Mouse (Mus musculus) hindbrain, postnatal 0 days (tissue): ENCODE data around the gene Mmp14. TPM values are rescaled to one million over a fixed set of nuclear protein-coding genes. Genes with fewer than 3 reads are reported as not detected.

Experiments used
- ATAC-seq: fragments of 200-750 bp; cut with Nextera tagmentation; 2 replicates; pipeline ENCODE4 v1.8.0; 2017; ENCODE audit warnings: mild to moderate bottlenecking, moderate TSS enrichment, moderate library complexity
- DNase-seq: peaks from one replicate; pipeline ENCODE4 v3.0.0-alpha.2; 2015; ENCODE audit warnings: low spot score
- H3K27ac ChIP-seq: fragments of 300-500 bp; sonication (generic); 2 replicates; pipeline ENCODE4 v1.5.1; 2014; ENCODE audit warnings: mild to moderate bottlenecking
- H3K27me3 ChIP-seq: fragments of 300-500 bp; sonication (generic); 2 replicates; pipeline ENCODE4 v1.6.1; 2014; ENCODE audit warnings: low read length, mixed read lengths; ENCODE audit not compliant: insufficient read depth
- H3K36me3 ChIP-seq: fragments of 300-500 bp; sonication (generic); 2 replicates; pipeline ENCODE4 v1.6.1; 2014; ENCODE audit warnings: low read length, mixed read lengths; ENCODE audit not compliant: insufficient read depth
- H3K4me1 ChIP-seq: fragments of 300-500 bp; sonication (generic); 2 replicates; pipeline ENCODE4 v1.6.1; 2014; ENCODE audit warnings: antibody characterized with exemption, low read length, mixed read lengths; ENCODE audit not compliant: insufficient read depth
- H3K4me2 ChIP-seq: fragments of 300-500 bp; sonication (generic); 2 replicates; pipeline ENCODE4 v1.6.1; 2014; ENCODE audit warnings: low read depth, mild to moderate bottlenecking, low read length, moderate library complexity, mixed read lengths
- H3K4me3 ChIP-seq: fragments of 300-500 bp; sonication (generic); 2 replicates; pipeline ENCODE4 v1.5.1; 2014; ENCODE audit warnings: low read length
- H3K9ac ChIP-seq: fragments of 300-500 bp; sonication (generic); replicated peaks from 2 replicates; pipeline ENCODE4 v1.6.1; 2014; ENCODE audit warnings: mild to moderate bottlenecking, low read length, moderate library complexity, mixed read lengths
- H3K9me3 ChIP-seq: fragments of 300-500 bp; sonication (generic); 2 replicates; pipeline ENCODE4 v1.6.1; 2016; ENCODE audit warnings: low read length, mixed read lengths
- CTCF ChIP-seq: IDR thresholded peaks from 2 replicates; pipeline ENCODE4 v1.5.1; 2016; ENCODE audit warnings: antibody characterized with exemption, control low read depth, low read depth
- WGBS: fragments of 180-500 bp; shearing (Covaris S2); extraction: QIAGEN DNeasy Blood & Tissue Kit; methylation state at CpG from one replicate; pipeline ENCODE4 v1.1.7; 2014; 5-methylcytosine and 5-hydroxymethylcytosine counted together
- polyA plus RNA-seq: library from polyadenylated mRNA; unstranded; fragments of >200 nt; fragmentation: Nextera tagmentation; extraction: Ambion mirVana; gene quantifications from 2 replicates; pipeline ENCODE4 v1.2.1, GENCODE M21; 2015
- total RNA-seq: library from RNA; depleted of rRNA; stranded (reverse); fragments of >200 nt; gene quantifications from 2 replicates; pipeline ENCODE4 v1.2.3, GENCODE M21; 2014

Mmp14 gene
- total and polyA plus RNA-seq, 2 experiments from 2014 or later, result 47.2 to 53.3 TPM

DNA sequence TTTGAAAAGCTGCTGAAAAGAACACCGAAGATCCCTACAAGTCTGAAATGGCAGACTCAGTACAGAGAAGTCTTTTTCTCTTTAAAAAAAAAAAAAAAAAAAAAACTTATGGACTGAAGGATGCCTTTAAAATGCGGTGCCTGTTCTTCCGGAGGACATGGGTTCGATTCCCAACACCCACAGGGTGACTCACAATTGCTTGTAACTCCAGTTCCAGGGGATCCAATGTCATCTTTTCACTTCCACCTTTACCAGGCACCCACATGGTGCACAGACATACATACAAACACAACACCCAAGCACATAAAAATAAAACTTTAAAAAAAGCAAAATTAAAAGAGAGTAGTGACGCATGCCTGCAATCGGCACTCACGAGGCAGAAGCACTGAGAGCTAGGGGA lies 3.7 kb upstream of the Mmp14 start:
- Histone ChIP-seq H3K4me3 (peak overlapping the region; percentile 77; the same call in 1 of the 2 replicates), H3K36me3 (peaks cover 7% of the 10 kb centered on the region; the same call in 1 of the 2 replicates), H3K4me2 (peak overlapping the region; percentile 64), H3K9me3 (no peaks in the 10 kb centered on the region), H3K9ac (no peak overlapping the region), H3K27me3 (no peaks in the 10 kb centered on the region), H3K27ac (no peak overlapping the region), H3K4me1 (0 out of 2 replicates have a peak, but pooled peaks cover 10% of the 10 kb centered on the region)
- no peak for DNase-seq
- 91% methylated on average over 7 of the region's 7 CpGs for WGBS
- TF ChIP-seq CTCF, result no peak
- no peak for ATAC-seq

DNA sequence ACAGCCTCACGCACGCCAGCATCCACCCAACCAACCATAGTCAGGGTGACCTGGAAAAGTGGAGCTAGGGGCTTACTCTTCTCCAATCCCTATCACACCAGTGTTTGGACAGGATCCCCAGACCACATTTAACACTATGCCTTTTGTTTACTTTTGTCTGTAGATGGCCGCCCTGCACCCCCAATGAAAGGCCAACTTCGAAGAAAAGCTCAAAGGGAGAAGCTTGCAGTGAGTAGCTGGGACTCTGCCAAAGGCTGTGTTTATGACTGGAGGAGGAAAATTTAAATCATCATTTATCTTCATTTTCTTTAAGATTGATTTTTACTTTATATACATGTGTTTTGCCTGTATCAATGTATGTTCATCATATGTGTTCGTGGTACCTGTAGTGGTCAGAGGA lies 3.0 kb upstream of the Mmp14 start:
- H3K4me2 ChIP-seq, result no peak overlapping the region
- H3K4me1 ChIP-seq, result 0 out of 2 replicates have a peak, but pooled peaks cover 10% of the 10 kb centered on the region
- no peaks in the 10 kb centered on the region for H3K9me3 ChIP-seq
- 91% methylated on average over 5 of the region's 5 CpGs for WGBS
- no peak overlapping the region for H3K27ac ChIP-seq
- H3K9ac ChIP-seq, result no peak overlapping the region
- no peak for DNase-seq
- no peaks in the 10 kb centered on the region for H3K27me3 ChIP-seq
- no peak for TF ChIP-seq CTCF
- H3K4me3 ChIP-seq, result no peak overlapping the region
- ATAC-seq, result no peak
- peaks cover 7% of the 10 kb centered on the region; the same call in 1 of the 2 replicates for H3K36me3 ChIP-seq

DNA sequence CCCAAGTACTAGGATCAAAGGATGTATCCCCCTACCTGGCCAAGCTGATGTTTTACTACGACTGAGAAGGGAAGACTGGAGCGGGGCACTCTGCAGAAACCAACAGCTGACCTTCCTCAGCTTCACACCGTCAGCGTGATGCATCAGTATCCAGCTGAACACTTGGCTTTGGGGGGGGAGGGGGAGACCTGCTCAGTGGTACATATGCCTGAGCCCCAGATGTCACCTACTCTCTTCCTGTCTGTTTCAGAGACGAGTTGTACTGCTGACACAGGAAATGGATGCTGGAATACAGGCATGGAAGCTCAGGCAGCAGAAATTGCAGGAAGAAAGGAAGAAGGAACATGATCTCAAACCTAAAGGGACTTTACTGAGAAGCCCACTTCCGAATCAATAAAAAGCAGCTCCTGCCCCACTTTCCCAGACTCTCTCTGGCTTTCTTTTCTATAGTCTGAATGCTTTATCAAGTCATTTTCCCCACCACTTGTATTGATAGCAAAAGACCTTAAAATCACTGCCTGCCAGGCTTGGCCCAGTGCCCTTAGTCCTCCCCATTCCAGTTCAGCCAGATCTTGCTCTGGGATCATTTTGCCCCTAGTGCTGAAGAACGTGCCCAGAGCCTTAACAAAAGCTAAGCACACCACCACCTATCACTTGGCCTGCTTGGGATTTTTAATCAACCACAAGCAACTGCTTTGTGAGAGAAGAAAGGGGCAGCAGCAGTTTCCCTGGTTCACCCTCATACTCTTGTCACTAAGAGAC lies 1.9 kb upstream of the Mmp14 start:
- no peak overlapping the region for H3K9ac ChIP-seq
- no peak for ATAC-seq
- DNase-seq, result no peak
- no peak overlapping the region for H3K27ac ChIP-seq
- H3K4me1 ChIP-seq, result 0 out of 2 replicates have a peak, but pooled peaks cover 10% of the 10 kb centered on the region
- WGBS, result 53% methylated on average over 7 of the region's 7 CpGs
- H3K9me3 ChIP-seq, result no peaks in the 10 kb centered on the region
- no peaks in the 10 kb centered on the region for H3K27me3 ChIP-seq
- H3K4me2 ChIP-seq, result no peak overlapping the region
- peaks cover 7% of the 10 kb centered on the region; the same call in 1 of the 2 replicates for H3K36me3 ChIP-seq
- no peak overlapping the region for H3K4me3 ChIP-seq
- no peak for TF ChIP-seq CTCF

DNA sequence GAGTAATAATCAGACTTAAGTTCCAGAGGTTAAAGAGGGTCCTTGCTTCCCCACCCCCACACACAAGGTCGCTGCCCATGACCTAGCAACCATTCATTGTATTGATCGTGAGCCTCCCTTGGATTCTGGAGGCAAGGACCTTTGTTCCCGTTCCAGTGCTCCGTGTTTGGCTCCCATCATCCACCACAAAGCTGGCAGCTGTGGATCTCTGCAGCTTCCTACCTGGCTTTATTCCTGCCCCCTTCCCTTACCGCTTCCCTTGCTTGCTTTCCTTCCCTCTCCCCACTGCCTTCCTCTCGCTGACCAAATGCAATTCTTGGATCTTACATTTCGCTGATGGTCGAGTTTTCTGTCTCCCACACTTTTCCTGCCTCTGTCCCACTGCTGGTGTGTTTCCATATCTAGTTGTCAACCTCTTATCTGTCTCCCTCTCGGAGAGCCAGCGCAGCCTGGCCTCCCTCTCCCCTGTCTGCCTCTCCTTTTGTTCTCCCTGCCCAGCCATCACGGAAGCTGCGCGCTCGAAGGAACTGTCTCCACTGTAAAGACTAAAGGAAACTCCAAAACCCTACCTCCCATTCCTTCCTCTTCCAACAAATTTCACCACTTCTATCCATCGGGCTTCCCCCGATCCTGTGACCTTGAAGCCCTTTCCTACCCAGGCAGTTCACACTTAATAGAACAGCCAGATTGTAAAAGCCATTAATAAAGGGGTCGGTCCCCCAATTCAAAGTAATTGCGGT lies 836 bp upstream of the Mmp14 start:
- Histone ChIP-seq H3K4me1 (0 out of 2 replicates have a peak, but pooled peaks cover 10% of the 10 kb centered on the region), H3K9me3 (no peaks in the 10 kb centered on the region)
- DNase-seq, result no peak

DNA sequence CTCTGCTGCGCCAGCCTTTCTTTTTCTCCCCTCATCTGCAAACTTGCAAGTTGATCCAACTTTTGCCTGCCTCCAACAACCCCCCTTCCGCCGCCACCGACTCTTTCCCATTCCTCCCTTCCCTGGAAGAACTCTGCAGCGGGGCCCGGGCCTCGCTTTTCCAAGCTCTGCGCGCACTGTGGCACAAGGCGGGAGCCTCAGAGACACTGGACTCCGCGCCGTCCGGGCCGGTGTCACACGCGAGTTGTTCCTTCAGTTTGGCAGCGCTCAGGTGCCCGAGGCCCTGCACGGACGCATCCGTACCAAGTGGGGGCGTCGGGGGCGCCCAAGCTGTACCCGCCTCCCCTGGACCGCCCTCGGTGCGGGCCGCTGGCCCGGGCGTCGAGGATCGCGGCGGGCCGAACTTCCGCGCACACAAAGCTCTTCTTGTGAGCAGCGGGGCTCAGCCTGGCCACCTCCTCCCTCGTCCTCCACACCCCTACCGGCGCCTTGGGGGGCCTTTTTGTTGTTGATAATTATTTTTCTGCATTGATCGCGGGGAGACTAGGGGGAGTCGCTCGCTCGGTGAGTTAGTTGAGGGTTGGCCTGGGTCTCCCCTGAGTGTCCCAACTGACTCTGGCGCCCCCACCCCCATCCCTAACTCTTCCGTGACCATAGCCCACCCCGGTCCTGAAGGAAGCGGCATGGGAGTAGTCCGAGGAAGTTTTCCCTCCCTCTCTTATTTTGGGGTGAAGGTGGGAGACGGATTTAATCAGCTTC lies 845 bp downstream of the Mmp14 start:
- H3K27me3 ChIP-seq, result no peaks in the 10 kb centered on the region
- peak; percentile 28; the same call in 1 of the 2 replicates for ATAC-seq
- 3% methylated on average over 52 of the region's 54 CpGs for WGBS
- H3K27ac ChIP-seq, result peak overlapping the region; percentile 92
- no peak for TF ChIP-seq CTCF
- DNase-seq, result peak; percentile 54
- peak overlapping the region; percentile 79 for H3K9ac ChIP-seq
- H3K4me2 ChIP-seq, result peak overlapping the region; percentile 72
- peak overlapping the region; percentile 60 for H3K4me3 ChIP-seq
- H3K36me3 ChIP-seq, result peaks cover 7% of the 10 kb centered on the region; the same call in 1 of the 2 replicates
- H3K9me3 ChIP-seq, result no peaks in the 10 kb centered on the region
- H3K4me1 ChIP-seq, result 0 out of 2 replicates have a peak, but pooled peaks cover 6% of the 10 kb centered on the region

More for the DNA sequence above, 836 bp upstream of the Mmp14 start:
- H3K36me3 ChIP-seq, result peaks cover 7% of the 10 kb centered on the region; the same call in 1 of the 2 replicates
- H3K27ac ChIP-seq, result peak overlapping the region; percentile 92
- ATAC-seq, result no peak
- peak overlapping the region; percentile 60 for H3K4me3 ChIP-seq
- no peaks in the 10 kb centered on the region for H3K27me3 ChIP-seq
- H3K4me2 ChIP-seq, result peak overlapping the region; percentile 72
- WGBS, result 14% methylated on average over 18 of the region's 18 CpGs
- peak overlapping the region; percentile 79; the same call in 1 of the 2 replicates for H3K9ac ChIP-seq
- no peak for TF ChIP-seq CTCF
